Mouse (Mus musculus): ENCODE data around the gene Sntg2.

DNA sequence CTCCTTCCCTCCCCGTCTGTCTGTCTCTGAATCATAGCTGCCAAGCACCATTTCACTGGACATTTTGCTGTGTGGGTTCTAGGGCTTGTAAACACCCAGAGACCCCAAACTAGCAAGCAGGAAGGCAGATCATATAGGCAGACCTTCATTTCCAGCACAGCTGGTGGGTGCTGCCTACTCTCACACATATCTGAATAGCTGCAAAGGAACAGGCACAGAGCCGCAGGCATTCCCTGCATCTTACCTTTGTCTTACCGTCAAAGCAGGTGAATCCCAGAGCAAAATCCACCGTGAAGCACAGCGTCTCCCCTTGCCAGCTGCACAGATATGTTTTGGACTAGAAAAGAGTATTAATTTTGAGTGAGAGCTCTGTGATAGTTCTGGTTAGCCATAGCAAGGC lies 172.1 kb downstream of the Sntg2 start:
- TF ChIP-seq CTCF (IDR thresholded peaks at IDR 0.05; ENCODE audit: control insufficient read depth, insufficient read depth, low read length) (no peak), POLR2A (IDR thresholded peaks at IDR 0.05; ENCODE audit: borderline replicate concordance, control insufficient read depth, low read depth, low read length) (no peak)
